Comparison of ENCODE assay signal across 27 mouse cellular contexts in the genomic region with DNA sequence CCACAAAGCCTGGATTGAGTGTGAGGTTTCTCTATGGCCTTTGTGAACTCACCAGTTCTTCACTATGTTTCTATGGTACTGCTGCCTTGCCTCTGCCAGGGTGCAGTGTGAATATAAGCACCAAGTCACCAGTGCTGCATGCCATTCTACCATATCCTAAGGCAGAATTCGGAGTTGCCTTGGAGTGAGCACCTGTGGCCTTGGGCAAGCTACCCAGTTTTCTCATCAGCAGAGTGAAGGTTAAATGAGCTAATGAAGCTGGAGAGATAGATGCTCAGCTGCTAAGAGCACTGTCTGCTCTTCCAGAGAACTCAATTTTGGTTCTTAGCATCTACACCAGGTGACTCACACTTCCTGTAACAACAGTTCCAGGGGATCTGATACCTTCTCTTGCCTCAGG. TPM values are rescaled to one million over a fixed set of nuclear protein-coding genes. Genes with fewer than 3 reads are reported as not detected.
DNase-seq lines count a peak whose midpoint lies in the region; TF ChIP-seq lines count a peak whose summit lies in the region.
"Had no signal": no experiment of that assay in that cellular context is flagged by ENCODE, and none has a peak within 500 bp of the region (broad histone marks: within the 10 kb centered on the region; RNA-seq: fewer than 3 reads in every experiment).

No protein-coding gene starts in this region.

- no peak for TF ChIP-seq CTCF in testis, adult 2 months (IDR thresholded peaks at IDR 0.05; ENCODE audit: control insufficient read depth, insufficient read depth, insufficient replicate concordance, low read depth, low read length)

- peak; percentile 81 to 90 for DNase-seq in adrenal gland, adult (ENCODE audit: inconsistent age in 2 of 2, low spot score in 1 of 2)
- no peak for DNase-seq in adrenal gland, postnatal 4 days (ENCODE audit: low spot score in 2 of 2)
- DNase-seq in testis, postnatal 14 days (ENCODE audit: low spot score), result no peak
- DNase-seq in adrenal gland, postnatal 14 days, result peak; percentile 64
- DNase-seq in induced T-regulatory cell, adult 2 months (ENCODE audit: low read depth), result peak; percentile 14
- DNase-seq in T-cell, adult 2 months (ENCODE audit: low spot score), result no peak
- no peak for DNase-seq in thymus, postnatal 10 days (ENCODE audit: low spot score in 2 of 2)
- DNase-seq: cerebellum, adult 11 months; cerebellum, adult 8-10 months; cerebellum, postnatal 14 days; embryo, embryonic 11 days; gastrocnemius, postnatal 36 days; heart, adult 11 months; heart, postnatal 10 days; heart, postnatal 4 days had no signal

- peaks cover 7% of the 10 kb centered on the region for H3K4me1 ChIP-seq in testis, adult 2 months (ENCODE audit: control insufficient read depth, insufficient read depth, low read length)

- H3K27me3 ChIP-seq in testis, adult 2 months (ENCODE audit: control insufficient read depth, insufficient read depth, low read length), result no peaks in the 10 kb centered on the region
- H3K27me3 ChIP-seq: embryonic facial prominence, embryonic 15.5 days; hindbrain, embryonic 12.5 days had no signal

- no peak overlapping the region for H3K4me3 ChIP-seq in testis, adult 2 months (ENCODE audit: control insufficient read depth, low read depth, low read length)
- H3K4me3 ChIP-seq: embryonic facial prominence, embryonic 15.5 days; erythroblast, embryonic 14.5 days; forebrain, embryonic 10.5 days; heart, embryonic 10.5 days; hindbrain, embryonic 12.5 days had no signal

- TF ChIP-seq POLR2A in testis, adult 2 months (IDR thresholded peaks at IDR 0.05; ENCODE audit: control insufficient read depth, low read depth, low read length), result no peak

- H3K36me3 ChIP-seq in testis, adult 2 months (ENCODE audit: control insufficient read depth, insufficient read depth, low read length), result no peaks in the 10 kb centered on the region

- H3K27ac ChIP-seq in testis, adult 2 months (ENCODE audit: control insufficient read depth, insufficient read depth, low read depth, low read length), result peak overlapping the region; percentile 61
- H3K27ac ChIP-seq: embryonic facial prominence, embryonic 15.5 days; forebrain, embryonic 10.5 days; heart, embryonic 10.5 days; hindbrain, embryonic 12.5 days had no signal

RNA-seq across cellular contexts. Expression of a gene that starts 3.3 kb away (rescaled TPM):
- total RNA-seq in adrenal gland, postnatal 4 days (2021), result 100 to 1,000 TPM; 107 to 110 TPM
- polyA plus RNA-seq in testis, adult 2 months (2012; rRNA removed), result 28.2 and 29.5 TPM in 2 replicates
- 63.1 and 69.5 TPM in 2 replicates for total RNA-seq in adrenal gland, postnatal 14 days (2021)

RNA-seq across cellular contexts. Expression of a gene that starts 25.8 kb away (rescaled TPM):
- total RNA-seq in adrenal gland, postnatal 4 days (2021), result 10 to 100 TPM; 69.0 to 76.8 TPM
- polyA plus RNA-seq in testis, adult 2 months (2012; rRNA removed), result 18.0 and 19.0 TPM in 2 replicates
- total RNA-seq in adrenal gland, postnatal 14 days (2021), result 74.8 and 78.5 TPM in 2 replicates

RNA-seq across cellular contexts. Expression of a gene that starts 25.9 kb away (rescaled TPM):
- total RNA-seq in adrenal gland, postnatal 4 days (2021), result 100 to 1,000 TPM; 225 to 228 TPM
- 229 and 254 TPM in 2 replicates for polyA plus RNA-seq in testis, adult 2 months (2012; rRNA removed)
- 247 and 248 TPM in 2 replicates for total RNA-seq in adrenal gland, postnatal 14 days (2021)

RNA-seq across cellular contexts. Expression of a gene that starts 54.2 kb away (rescaled TPM):
- total RNA-seq in adrenal gland, postnatal 4 days (2021), result 10 to 100 TPM; 14.6 to 17.7 TPM
- 5.1 and 11.1 TPM in 2 replicates for polyA plus RNA-seq in testis, adult 2 months (2012; rRNA removed)
- 2.3 and 2.8 TPM in 2 replicates for total RNA-seq in adrenal gland, postnatal 14 days (2021)
- total RNA-seq: common myeloid progenitor, adult 5-6 weeks; ES-E14; gastrocnemius, adult 8-10 months; gastrocnemius, postnatal 36 days had no signal
- polyA plus RNA-seq: embryonic facial prominence, embryonic 11.5 days; embryonic facial prominence, embryonic 15.5 days; erythroblast, embryonic 14.5 days; forebrain, embryonic 10.5 days; forebrain, embryonic 14.5 days; hindbrain, embryonic 12.5 days; hindbrain, embryonic 16.5 days had no signal

Comparison
In these comparisons a context has a peak if more than half of its experiments do, and no peak if none do; other contexts are left out.
1. DNase-seq: peak in adrenal gland, adult (2 of 2), adrenal gland, postnatal 14 days (single experiment) and induced T-regulatory cell, adult 2 months (single experiment); none in adrenal gland, postnatal 4 days (0 of 2), testis, postnatal 14 days (single experiment), T-cell, adult 2 months (single experiment) and thymus, postnatal 10 days (0 of 2).